Mouse (Mus musculus) C2C12 (cell line): ENCODE measurements around the gene Glb1. TPM values are rescaled to one million over a fixed set of nuclear protein-coding genes. Genes with fewer than 3 reads are reported as not detected.

Source experiments
- H3K27me3 ChIP-seq: one replicate; pipeline ENCODE4 v1.6.1; 2011; ENCODE audit not compliant: control insufficient read depth, insufficient read depth, insufficient read length
- H3K36me3 ChIP-seq: one replicate; pipeline ENCODE4 v1.6.1; 2011; ENCODE audit not compliant: control insufficient read depth, insufficient read depth
- H3K4me3 ChIP-seq: one replicate; pipeline ENCODE4 v1.5.1; 2011; ENCODE audit warnings: mild to moderate bottlenecking, control low read depth; ENCODE audit not compliant: poor library complexity, insufficient read depth, severe bottlenecking
- H3K79me2 ChIP-seq: one replicate; pipeline ENCODE4 v1.6.1; 2011; ENCODE audit not compliant: control insufficient read depth, insufficient read depth
- H3K79me3 ChIP-seq: one replicate; pipeline ENCODE4 v1.6.1; 2011; ENCODE audit warnings: low read depth, control low read depth
- H3ac ChIP-seq: one replicate; pipeline ENCODE3; 2011; ENCODE audit warnings: low read depth; ENCODE audit not compliant: control insufficient read depth, insufficient read length
- CEBPB ChIP-seq: IDR thresholded peaks from one replicate; pipeline ENCODE4 v1.6.1; 2011; ENCODE audit warnings: low read depth, mild to moderate bottlenecking, control low read depth, moderate library complexity
- CTCF ChIP-seq: IDR thresholded peaks from one replicate; pipeline ENCODE4 v1.5.1; 2011; ENCODE audit not compliant: control insufficient read depth, insufficient read depth, insufficient read length
- FOSL1 ChIP-seq: IDR thresholded peaks from one replicate; pipeline ENCODE4 v1.8.0; 2011; ENCODE audit warnings: mild to moderate bottlenecking, low read length; ENCODE audit not compliant: poor library complexity, insufficient read depth, severe bottlenecking
- MAX ChIP-seq: IDR thresholded peaks from one replicate; pipeline ENCODE4 v1.6.1; 2011; ENCODE audit warnings: mild to moderate bottlenecking, control low read depth
- MYOD1 ChIP-seq: IDR thresholded peaks from one replicate; pipeline ENCODE4 v1.6.1; 2011; ENCODE audit warnings: low read depth; ENCODE audit not compliant: control insufficient read depth, insufficient read length
- MYOG ChIP-seq: IDR thresholded peaks from one replicate; pipeline ENCODE4 v1.6.1; 2011; ENCODE audit not compliant: control insufficient read depth, insufficient read length; ENCODE audit errors: extremely low read depth
- USF1 ChIP-seq: IDR thresholded peaks from one replicate; pipeline ENCODE4 v1.6.1; 2011; ENCODE audit warnings: low read depth, mild to moderate bottlenecking, control low read depth, moderate library complexity
- polyA plus RNA-seq: library from polyadenylated mRNA; unstranded; fragments of >200 nt; fragmentation: generic; extraction: Trizol; gene quantifications from one replicate; pipeline ENCODE4 v1.2.1, GENCODE M21; 2012; ENCODE audit warnings: missing spikeins

Glb1 gene
- polyA plus RNA-seq, 1 experiment = 21.1 TPM

- TF ChIP-seq FOSL1 = no peak
- no peak for TF ChIP-seq USF1
- no peak for TF ChIP-seq CEBPB
- no peak for TF ChIP-seq MAX
- no peak for TF ChIP-seq MYOD1
- TF ChIP-seq CTCF = no peak
- no peak for TF ChIP-seq MYOG
- peaks cover 24% of the 10 kb centered on the region for H3K79me2 ChIP-seq
- no peaks in the 10 kb centered on the region for H3K27me3 ChIP-seq
- H3K79me3 ChIP-seq = peaks cover 11% of the 10 kb centered on the region
- peaks cover 10% of the 10 kb centered on the region for H3K36me3 ChIP-seq
- H3ac ChIP-seq = no peak overlapping the region
- H3K4me3 ChIP-seq = no peak overlapping the region
These were observed 15.7 kb upstream of the Glb1 start for GRCm38 (mm10) chr9:114385160-114385559.

- Histone ChIP-seq H3K36me3 (peaks cover 4% of the 10 kb centered on the region), H3K27me3 (no peaks in the 10 kb centered on the region), H3K79me2 (peaks cover 24% of the 10 kb centered on the region), H3ac (no peak overlapping the region), H3K4me3 (no peak overlapping the region), H3K79me3 (peaks cover 11% of the 10 kb centered on the region)
- TF ChIP-seq MYOG (no peak), MAX (no peak), CEBPB (no peak), CTCF (no peak), MYOD1 (no peak)
These were observed 13.8 kb upstream of the Glb1 start for GRCm38 (mm10) chr9:114387086-114387485.

GRCm38 (mm10) chr9:114388288-114388687 is 12.6 kb upstream of the Glb1 start:
- Histone ChIP-seq H3K79me3 (peaks cover 11% of the 10 kb centered on the region), H3K79me2 (peaks cover 24% of the 10 kb centered on the region), H3K36me3 (peaks cover 4% of the 10 kb centered on the region), H3K4me3 (no peak overlapping the region), H3K27me3 (no peaks in the 10 kb centered on the region), H3ac (no peak overlapping the region)
- TF ChIP-seq USF1 (no peak), MYOG (no peak), MAX (no peak), CEBPB (no peak)

GRCm38 (mm10) chr9:114388701-114389370 is 12.0 kb upstream of the Glb1 start:
- Histone ChIP-seq H3K79me2 (peaks cover 24% of the 10 kb centered on the region), H3K27me3 (no peaks in the 10 kb centered on the region), H3K36me3 (peaks cover 2% of the 10 kb centered on the region), H3K4me3 (no peak overlapping the region), H3ac (no peak overlapping the region), H3K79me3 (peaks cover 11% of the 10 kb centered on the region)
- no peak for TF ChIP-seq MAX
- no peak for TF ChIP-seq CTCF
- TF ChIP-seq USF1 = no peak
- no peak for TF ChIP-seq MYOG
- no peak for TF ChIP-seq FOSL1
- TF ChIP-seq MYOD1 = no peak

- H3ac ChIP-seq = no peak overlapping the region
- H3K79me2 ChIP-seq = peaks cover 24% of the 10 kb centered on the region
- no peaks in the 10 kb centered on the region for H3K36me3 ChIP-seq
- no peaks in the 10 kb centered on the region for H3K27me3 ChIP-seq
- TF ChIP-seq CEBPB = no peak
- TF ChIP-seq MAX = no peak
- TF ChIP-seq CTCF = no peak
- TF ChIP-seq MYOD1 = no peak
- no peak for TF ChIP-seq FOSL1
- TF ChIP-seq MYOG = no peak
- TF ChIP-seq USF1 = no peak
- H3K4me3 ChIP-seq = peak overlapping the region; percentile 55
- peaks cover 11% of the 10 kb centered on the region for H3K79me3 ChIP-seq
These were observed 11.4 kb upstream of the Glb1 start for GRCm38 (mm10) chr9:114389371-114389904.

GRCm38 (mm10) chr9:114389905-114390748 is 10.7 kb upstream of the Glb1 start, which contains the start of gene Crtap:
Gene Crtap (minus strand): TSS chr9:114390675.
- Histone ChIP-seq H3K36me3 (no peaks in the 10 kb centered on the region), H3K27me3 (no peaks in the 10 kb centered on the region), H3K79me3 (peaks cover 11% of the 10 kb centered on the region), H3ac (peak within 1 kb of the TSS; percentile 90), H3K4me3 (peak within 1 kb of the TSS; percentile 55), H3K79me2 (peaks cover 24% of the 10 kb centered on the region)
- TF ChIP-seq MAX = peak; percentile 53
- no peak for TF ChIP-seq MYOG
